Mouse (Mus musculus): Measurements from ENCODE around the gene Cfap43. TPM values are rescaled to one million over a fixed set of nuclear protein-coding genes. Genes with fewer than 3 reads are reported as not detected.

Gene Cfap43
- total RNA-seq, 2 experiments from 2014 or later: not detected

- DNase-seq: no peak
- intact Hi-C loops (cut with DNase I): no loop called here
Measured at GRCm38 (mm10) chr19:47918016-47918415, 1.1 kb downstream of the Cfap43 start.

- intact Hi-C loops (cut with DNase I): no loop called here
Measured at GRCm38 (mm10) chr19:47917396-47917795, 1.7 kb downstream of the Cfap43 start.

GRCm38 (mm10) chr19:47915251-47915650 is 3.8 kb downstream of the Cfap43 start:
- intact Hi-C loops (cut with DNase I): no loop called here
- DNase-seq: no peak

More at GRCm38 (mm10) chr19:47917396-47917795, 1.7 kb downstream of the Cfap43 start:
- no peak for DNase-seq

- DNase-seq: no peak
Measured at GRCm38 (mm10) chr19:47914191-47914590, 4.9 kb downstream of the Cfap43 start.

GRCm38 (mm10) chr19:47913344-47913743 is 5.7 kb downstream of the Cfap43 start:
- intact Hi-C loops (cut with DNase I): no loop called here

More at GRCm38 (mm10) chr19:47914191-47914590, 4.9 kb downstream of the Cfap43 start:
- intact Hi-C loops (cut with DNase I): no loop called here

GRCm38 (mm10) chr19:47910751-47911150 is 8.3 kb downstream of the Cfap43 start:
- no peak for DNase-seq
- intact Hi-C loops (cut with DNase I): no loop called here

More at GRCm38 (mm10) chr19:47913344-47913743, 5.7 kb downstream of the Cfap43 start:
- DNase-seq: no peak

- DNase-seq: no peak
- intact Hi-C loops (cut with DNase I): no loop called here
Measured at GRCm38 (mm10) chr19:47910117-47910618, 8.9 kb downstream of the Cfap43 start.

GRCm38 (mm10) chr19:47909387-47910116 is 9.5 kb downstream of the Cfap43 start:
- no peak for DNase-seq
- intact Hi-C loops (cut with DNase I): no loop called here

GRCm38 (mm10) chr19:47908961-47909371 is 10.1 kb downstream of the Cfap43 start:
- intact Hi-C loops (cut with DNase I): no loop called here
- no peak for DNase-seq

- intact Hi-C loops (cut with DNase I): no loop called here
- no peak for DNase-seq
Measured at GRCm38 (mm10) chr19:47907596-47907995, 11.5 kb downstream of the Cfap43 start.

GRCm38 (mm10) chr19:47905603-47906002 is 13.5 kb downstream of the Cfap43 start:
- DNase-seq: no peak
- intact Hi-C loops (cut with DNase I): no loop called here

- no peak for DNase-seq
- intact Hi-C loops (cut with DNase I): no loop called here
Measured at GRCm38 (mm10) chr19:47905081-47905480, 14.0 kb downstream of the Cfap43 start.

- DNase-seq: no peak
- intact Hi-C loops (cut with DNase I): no loop called here
Measured at GRCm38 (mm10) chr19:47903679-47904078, 15.4 kb downstream of the Cfap43 start.

- DNase-seq: no peak
- intact Hi-C loops (cut with DNase I): no loop called here
Measured at GRCm38 (mm10) chr19:47902316-47903201, 16.5 kb downstream of the Cfap43 start.

- intact Hi-C loops (cut with DNase I): no loop called here
- DNase-seq: no peak
Measured at GRCm38 (mm10) chr19:47900558-47900957, 18.5 kb downstream of the Cfap43 start.

- DNase-seq: no peak
- intact Hi-C loops (cut with DNase I): no loop called here
Measured at GRCm38 (mm10) chr19:47900012-47900411, 19.1 kb downstream of the Cfap43 start.

- no peak for DNase-seq
- intact Hi-C loops (cut with DNase I): no loop called here
Measured at GRCm38 (mm10) chr19:47898472-47899079, 20.5 kb downstream of the Cfap43 start.

GRCm38 (mm10) chr19:47893092-47893491 is 26.0 kb downstream of the Cfap43 start:
- intact Hi-C loops (cut with DNase I): no loop called here
- DNase-seq: no peak

GRCm38 (mm10) chr19:47891562-47892312 is 27.4 kb downstream of the Cfap43 start:
- DNase-seq: no peak
- intact Hi-C loops (cut with DNase I): no loop called here

- DNase-seq: no peak
- intact Hi-C loops (cut with DNase I): no loop called here
Measured at GRCm38 (mm10) chr19:47890489-47891130, 28.5 kb downstream of the Cfap43 start.
